Comparison of ENCODE assay signal across 21 mouse cellular contexts in genomic region chr7:78835656-78836055, GRCm38 (mm10).
"Had no signal": no experiment of that assay in that cellular context is flagged by ENCODE, and none has a peak within 500 bp of the region (broad histone marks: within the 10 kb centered on the region; RNA-seq: fewer than 3 reads in every experiment).

No protein-coding gene starts in this region.

- DNase-seq: kidney, adult 11 months; kidney, adult 8-10 months; kidney, postnatal 10 days; kidney, postnatal 36 days; layer of hippocampus, postnatal 36 days; lung, adult 2 months; lung, postnatal 14 days; lung, postnatal 4 days; retina, postnatal 1 day; right cerebral cortex, postnatal 25 days; thymus, postnatal 25 days had no signal

- ATAC-seq: inflammation-experienced regulatory T-cells, adult 6 months; midbrain, embryonic 13.5 days; midbrain, embryonic 16.5 days had no signal

- H3K27me3 ChIP-seq: kidney, embryonic 15.5 days; midbrain, embryonic 13.5 days; neural tube, embryonic 13.5 days; stomach, embryonic 15.5 days had no signal

- H3K36me3 ChIP-seq: stomach, embryonic 15.5 days had no signal

- H3K9me3 ChIP-seq: kidney, embryonic 15.5 days; midbrain, embryonic 10.5 days; midbrain, embryonic 13.5 days; neural tube, embryonic 13.5 days; stomach, embryonic 15.5 days had no signal

- H3K9ac ChIP-seq: kidney, embryonic 15.5 days; liver, embryonic 14.5 days; midbrain, embryonic 13.5 days; neural tube, embryonic 13.5 days; stomach, embryonic 15.5 days had no signal

- H3K27ac ChIP-seq: kidney, embryonic 15.5 days; left cerebral cortex, adult 2 months; liver, embryonic 14.5 days; midbrain, embryonic 10.5 days; midbrain, embryonic 13.5 days; neural tube, embryonic 13.5 days; stomach, embryonic 15.5 days had no signal

- H3K4me2 ChIP-seq: kidney, embryonic 15.5 days; midbrain, embryonic 13.5 days; neural tube, embryonic 13.5 days; stomach, embryonic 15.5 days had no signal

- H3K4me1 ChIP-seq: kidney, embryonic 15.5 days; midbrain, embryonic 10.5 days; midbrain, embryonic 13.5 days; stomach, embryonic 15.5 days had no signal

- H3K4me3 ChIP-seq: kidney, embryonic 15.5 days; left cerebral cortex, adult 2 months; midbrain, embryonic 10.5 days; midbrain, embryonic 13.5 days; myocyte; neural tube, embryonic 13.5 days; stomach, embryonic 15.5 days had no signal
